Mouse (Mus musculus): Measurements from ENCODE around the gene Prkag3. TPM values are rescaled to one million over a fixed set of nuclear protein-coding genes. Genes with fewer than 3 reads are reported as not detected.
A peak's percentile ranks its signal among the peaks of the same experiment; 100 is the strongest.

Prkag3 gene
- polyA plus RNA-seq, 1 experiment from 2014 or later: 0.04 TPM

DNA sequence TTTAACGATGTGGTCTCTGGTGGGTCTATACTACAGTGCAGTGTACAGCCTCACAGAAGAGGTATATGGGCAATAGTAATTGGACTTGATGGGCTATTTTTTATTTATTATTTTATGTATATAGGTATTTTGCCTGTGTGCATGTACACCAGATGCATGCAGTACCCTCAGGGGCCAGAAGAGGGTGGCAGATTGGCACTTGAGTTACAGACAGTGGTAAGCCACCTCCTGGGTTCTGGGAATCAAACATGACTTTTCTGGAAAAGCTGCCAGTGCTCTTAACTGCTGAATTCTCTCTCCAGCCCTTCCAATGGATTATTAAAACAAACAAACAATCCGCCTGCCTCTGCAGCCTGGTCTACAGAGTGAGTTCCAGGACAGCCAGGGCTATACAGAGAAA lies 25.3 kb downstream of the Prkag3 start:
- Histone ChIP-seq H3K4me1 (ENCODE audit: insufficient read depth) (peaks cover 15% of the 10 kb centered on the region; the same call in 1 of the 2 replicates), H3K4me3 (ENCODE audit: low read depth, low read length) (no peak overlapping the region), H3K4me2 (ENCODE audit: low read depth, low read length) (no peak overlapping the region), H3K27ac (ENCODE audit: low read depth) (no peak overlapping the region), H3K9me3 (ENCODE audit: low read length) (no peaks in the 10 kb centered on the region), H3K27me3 (ENCODE audit: insufficient read depth, low read length) (no peaks in the 10 kb centered on the region), H3K36me3 (replicated peaks; ENCODE audit: insufficient read depth, low read length) (no peaks in the 10 kb centered on the region), H3K9ac (replicated peaks) (no peak overlapping the region)
- WGBS (ENCODE audit: insufficient replicate concordance): 68% methylated on average over 2 of the region's 2 CpGs
- peak; percentile 42 for DNase-seq
- TF ChIP-seq EP300 (IDR thresholded peaks at IDR 0.05; ENCODE audit: low read depth) (no peak), CTCF (IDR thresholded peaks at IDR 0.05; ENCODE audit: low read depth) (peak; percentile 51)
- ATAC-seq: no peak

DNA sequence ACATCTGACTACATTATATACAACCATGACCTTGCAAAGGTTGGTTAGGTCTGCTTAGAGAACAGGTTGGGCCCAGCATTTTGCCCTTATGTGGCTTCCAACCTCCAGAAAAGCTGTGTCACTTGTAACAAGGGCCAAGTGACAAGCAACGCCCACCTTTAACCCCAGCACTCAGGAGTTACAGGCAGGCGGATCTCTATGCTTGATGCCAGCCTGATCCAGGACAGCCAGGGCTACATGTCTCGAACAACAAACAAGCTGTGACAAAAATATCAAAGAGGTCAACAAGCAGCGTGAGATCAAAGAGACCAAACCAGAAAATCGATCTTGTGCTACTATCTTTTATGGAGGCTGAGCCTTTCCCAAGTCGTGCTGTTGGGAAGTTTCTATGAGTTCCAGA lies 27.4 kb downstream of the Prkag3 start:
- Histone ChIP-seq H3K27me3 (ENCODE audit: insufficient read depth, low read length) (no peaks in the 10 kb centered on the region), H3K4me1 (ENCODE audit: insufficient read depth) (peaks cover 15% of the 10 kb centered on the region; the same call in 1 of the 2 replicates), H3K36me3 (replicated peaks; ENCODE audit: insufficient read depth, low read length) (no peaks in the 10 kb centered on the region), H3K4me2 (ENCODE audit: low read depth, low read length) (no peak overlapping the region), H3K4me3 (ENCODE audit: low read depth, low read length) (no peak overlapping the region), H3K9me3 (ENCODE audit: low read length) (no peaks in the 10 kb centered on the region), H3K27ac (ENCODE audit: low read depth) (peak overlapping the region; percentile 66), H3K9ac (replicated peaks) (no peak overlapping the region)
- peak; percentile 42 for DNase-seq
- WGBS (ENCODE audit: insufficient replicate concordance): 51% methylated on average over 6 of the region's 6 CpGs
- ATAC-seq: peak; percentile 89
- TF ChIP-seq EP300 (IDR thresholded peaks at IDR 0.05; ENCODE audit: low read depth) (no peak), CTCF (IDR thresholded peaks at IDR 0.05; ENCODE audit: low read depth) (no peak)

DNA sequence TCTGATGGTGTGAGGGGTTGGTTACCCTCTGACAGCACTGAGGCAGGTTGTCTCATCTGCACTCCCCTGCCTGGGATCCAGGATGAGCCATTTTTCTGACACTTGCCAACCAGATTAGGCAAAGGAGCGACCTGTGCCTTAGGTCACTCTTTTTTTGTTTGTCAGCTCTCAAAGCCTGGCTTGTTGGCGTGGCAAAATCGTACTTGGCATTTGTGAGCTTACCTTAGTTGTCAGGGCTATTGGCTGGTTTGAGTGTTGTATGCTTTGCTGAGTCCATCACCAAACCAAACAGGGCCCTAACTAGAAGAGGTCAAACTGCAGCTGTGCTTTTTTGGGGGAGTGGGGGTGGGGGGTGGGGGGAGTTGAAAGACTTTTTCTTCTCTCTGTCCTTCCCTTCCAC lies 29.7 kb downstream of the Prkag3 start:
- no peak for TF ChIP-seq EP300 (IDR thresholded peaks at IDR 0.05; ENCODE audit: low read depth)
- no peak for TF ChIP-seq CTCF (IDR thresholded peaks at IDR 0.05; ENCODE audit: low read depth)
- no peak for ATAC-seq
- H3K36me3 ChIP-seq (replicated peaks; ENCODE audit: insufficient read depth, low read length): no peaks in the 10 kb centered on the region
- peaks cover 12% of the 10 kb centered on the region; the same call in 1 of the 2 replicates for H3K4me1 ChIP-seq (ENCODE audit: insufficient read depth)
- H3K9ac ChIP-seq (replicated peaks): no peak overlapping the region
- no peak overlapping the region for H3K4me2 ChIP-seq (ENCODE audit: low read depth, low read length)
- no peaks in the 10 kb centered on the region for H3K27me3 ChIP-seq (ENCODE audit: insufficient read depth, low read length)
- H3K4me3 ChIP-seq (ENCODE audit: low read depth, low read length): no peak overlapping the region
- WGBS (ENCODE audit: insufficient replicate concordance): 60% methylated on average over 3 of the region's 3 CpGs
- DNase-seq: no peak
- no peaks in the 10 kb centered on the region for H3K9me3 ChIP-seq (ENCODE audit: low read length)
- H3K27ac ChIP-seq (ENCODE audit: low read depth): no peak overlapping the region

DNA sequence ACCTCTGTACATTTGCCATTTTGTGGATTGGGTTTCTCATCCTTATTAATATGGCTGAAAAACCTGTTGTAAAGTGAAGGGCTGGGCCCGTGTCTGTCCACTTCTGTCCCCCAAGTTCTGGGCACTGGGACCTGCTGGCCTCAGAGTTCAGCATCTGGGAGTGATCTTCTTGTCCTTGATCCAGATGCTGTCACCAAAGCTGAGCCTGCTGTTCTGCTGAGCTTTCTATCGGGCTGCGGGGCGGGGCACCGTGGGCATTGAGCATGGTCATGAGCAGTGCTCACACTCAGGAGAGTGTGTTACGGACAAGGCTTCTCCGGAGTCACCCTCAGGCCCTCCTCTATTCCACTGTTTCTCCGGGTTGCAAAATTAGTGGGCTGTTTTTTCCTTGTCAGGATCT lies 30.9 kb downstream of the Prkag3 start:
- no peak for DNase-seq
- H3K27ac ChIP-seq (ENCODE audit: low read depth): no peak overlapping the region

DNA sequence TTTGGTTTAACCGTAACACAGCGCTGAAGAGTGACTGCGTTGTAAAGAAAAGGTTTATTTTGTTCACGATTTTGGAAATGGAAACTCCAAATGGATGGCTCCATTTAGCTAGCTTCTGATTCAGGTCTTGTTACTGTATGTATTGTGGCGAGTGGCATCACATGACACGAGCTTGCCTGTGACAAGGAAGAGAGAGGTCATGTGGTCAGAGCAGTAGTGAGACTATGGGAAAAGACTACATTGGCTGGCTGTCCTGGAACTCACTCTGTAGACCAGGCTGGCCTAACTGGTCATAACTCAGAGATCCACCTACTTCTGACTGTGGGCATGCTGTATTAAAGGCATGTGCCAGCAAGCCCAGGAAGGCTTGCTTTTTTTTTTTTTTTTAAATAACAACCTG lies 33.1 kb downstream of the Prkag3 start:
- ATAC-seq: no peak
- H3K4me2 ChIP-seq (ENCODE audit: low read depth, low read length): peak overlapping the region; percentile 85
- H3K4me1 ChIP-seq (ENCODE audit: insufficient read depth): peaks cover 6% of the 10 kb centered on the region
- no peaks in the 10 kb centered on the region for H3K9me3 ChIP-seq (ENCODE audit: low read length)
- no peaks in the 10 kb centered on the region for H3K36me3 ChIP-seq (replicated peaks; ENCODE audit: insufficient read depth, low read length)
- no peak for DNase-seq
- TF ChIP-seq EP300 (IDR thresholded peaks at IDR 0.05; ENCODE audit: low read depth) (no peak), CTCF (IDR thresholded peaks at IDR 0.05; ENCODE audit: low read depth) (no peak)
- WGBS (ENCODE audit: insufficient replicate concordance): 84% methylated on average over 6 of the region's 6 CpGs
- H3K27me3 ChIP-seq (ENCODE audit: insufficient read depth, low read length): no peaks in the 10 kb centered on the region
- H3K27ac ChIP-seq (ENCODE audit: low read depth): no peak overlapping the region
- no peak overlapping the region for H3K9ac ChIP-seq (replicated peaks)
- H3K4me3 ChIP-seq (ENCODE audit: low read depth, low read length): peak overlapping the region; percentile 60; the same call in 1 of the 2 replicates

More for the DNA sequence above, 30.9 kb downstream of the Prkag3 start:
- ATAC-seq: no peak
- Histone ChIP-seq H3K9ac (replicated peaks) (no peak overlapping the region), H3K4me3 (ENCODE audit: low read depth, low read length) (no peak overlapping the region), H3K4me1 (ENCODE audit: insufficient read depth) (peaks cover 13% of the 10 kb centered on the region), H3K9me3 (ENCODE audit: low read length) (no peaks in the 10 kb centered on the region), H3K27me3 (ENCODE audit: insufficient read depth, low read length) (no peaks in the 10 kb centered on the region), H3K4me2 (ENCODE audit: low read depth, low read length) (no peak overlapping the region), H3K36me3 (replicated peaks; ENCODE audit: insufficient read depth, low read length) (no peaks in the 10 kb centered on the region)
- 84% methylated on average over 8 of the region's 8 CpGs for WGBS (ENCODE audit: insufficient replicate concordance)
- TF ChIP-seq EP300 (IDR thresholded peaks at IDR 0.05; ENCODE audit: low read depth) (no peak), CTCF (IDR thresholded peaks at IDR 0.05; ENCODE audit: low read depth) (no peak)

DNA sequence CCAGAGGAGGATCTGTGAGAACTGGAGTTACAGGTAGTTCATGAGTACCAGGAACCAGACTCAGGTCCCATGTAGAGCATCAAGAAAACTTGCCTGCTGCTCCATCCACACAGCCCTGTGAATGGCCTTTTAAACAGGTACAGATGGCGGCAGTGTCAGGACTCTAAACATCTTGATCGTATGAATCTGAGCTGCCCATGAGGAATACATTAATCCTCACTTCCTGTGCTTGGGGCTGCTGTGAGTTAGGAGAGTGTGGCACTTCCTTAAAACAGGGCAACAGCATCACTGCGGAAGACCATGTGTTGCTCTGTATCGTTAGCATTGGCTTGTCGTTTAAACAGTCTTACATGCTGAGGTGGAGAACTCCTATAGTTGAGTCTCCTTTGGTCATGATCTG lies 33.6 kb downstream of the Prkag3 start:
- H3K9me3 ChIP-seq (ENCODE audit: low read length): no peaks in the 10 kb centered on the region
- WGBS (ENCODE audit: insufficient replicate concordance): 33% methylated on average over 5 of the region's 5 CpGs

More for the DNA sequence above, 33.6 kb downstream of the Prkag3 start:
- H3K27ac ChIP-seq (ENCODE audit: low read depth): no peak overlapping the region
- peaks cover 3% of the 10 kb centered on the region; the same call in 1 of the 2 replicates for H3K4me1 ChIP-seq (ENCODE audit: insufficient read depth)
- peak overlapping the region; percentile 60; the same call in 1 of the 2 replicates for H3K4me3 ChIP-seq (ENCODE audit: low read depth, low read length)
- H3K4me2 ChIP-seq (ENCODE audit: low read depth, low read length): peak overlapping the region; percentile 85
- TF ChIP-seq CTCF (IDR thresholded peaks at IDR 0.05; ENCODE audit: low read depth) (no peak), EP300 (IDR thresholded peaks at IDR 0.05; ENCODE audit: low read depth) (no peak)
- no peaks in the 10 kb centered on the region for H3K27me3 ChIP-seq (ENCODE audit: insufficient read depth, low read length)
- H3K36me3 ChIP-seq (replicated peaks; ENCODE audit: insufficient read depth, low read length): no peaks in the 10 kb centered on the region
- no peak for DNase-seq
- H3K9ac ChIP-seq (replicated peaks): no peak overlapping the region
- ATAC-seq: no peak

Measured in liver, postnatal 0 days (tissue).